Mouse (Mus musculus): Measurements from ENCODE around the gene Gm20503.
A peak's percentile ranks its signal among the peaks of the same experiment; 100 is the strongest.

GRCm38 (mm10) chr4:59002948-59003805 is at the start of gene Gm20503:
- TF ChIP-seq POLR2A (IDR thresholded peaks at IDR 0.05; ENCODE audit: borderline replicate concordance, insufficient read depth, low read length) (peak; percentile 76), CTCF (IDR thresholded peaks at IDR 0.05; ENCODE audit: borderline replicate concordance, insufficient read depth, low read depth, low read length) (no peak)

Data from cerebellum, adult 2 months (tissue).